Mouse (Mus musculus) Muller cell, postnatal 12 days (primary cell): ENCODE measurements around the gene Rad17.

ENCODE experiments used
- DNase-seq: peaks from one replicate; pipeline ENCODE4 v3.0.0-alpha.2; 2015; ENCODE audit errors: inconsistent ontology term

The Rad17 gene

GRCm38 (mm10) chr13:100616181-100617087, 34.4 kb downstream of the Rad17 start, which contains the start of gene Marveld2:
Marveld2 (minus strand) TSS chr13:100616971.
- DNase-seq = peak; percentile 47

DNA sequence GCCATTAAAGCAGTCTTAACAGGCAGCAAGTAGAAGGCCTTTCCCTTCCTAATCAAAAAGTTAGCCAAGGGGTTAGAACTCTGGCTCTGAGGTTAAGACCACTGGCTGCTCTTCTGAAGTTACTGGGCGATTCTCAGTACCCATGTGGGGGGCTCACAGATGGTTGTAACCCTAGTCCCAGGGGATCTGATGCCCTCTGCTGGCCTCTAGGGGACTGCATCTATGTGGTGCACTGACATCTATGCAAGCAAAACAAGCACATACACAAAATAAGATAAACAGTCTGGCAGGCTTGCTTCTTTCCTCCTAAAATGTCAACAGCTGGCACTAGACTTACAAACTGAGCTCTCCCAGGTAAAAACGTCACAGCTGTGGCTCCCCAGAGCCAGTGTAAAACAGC, 37.9 kb downstream of the Rad17 start:
- DNase-seq = no peak

DNA sequence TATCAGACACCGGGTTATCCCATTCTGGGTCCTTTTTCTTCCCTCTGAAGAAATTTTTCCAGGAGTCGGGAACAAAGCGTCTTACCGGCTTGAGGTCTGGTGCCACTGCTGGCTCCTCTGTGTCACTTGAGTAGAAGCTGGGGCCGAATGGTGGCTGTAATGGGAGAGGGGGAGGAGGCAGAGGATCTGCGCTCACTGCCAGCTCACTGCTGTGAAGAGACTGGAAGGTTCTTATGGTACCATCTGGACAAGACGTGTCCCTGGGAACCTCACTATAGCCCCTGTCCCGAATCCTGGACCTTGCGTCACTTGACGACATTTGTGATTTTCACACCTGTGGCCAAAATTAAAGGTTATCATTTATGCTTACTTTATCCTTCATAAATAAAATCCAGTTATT, 38.6 kb downstream of the Rad17 start:
- DNase-seq = no peak

- no peak for DNase-seq
Measured at GRCm38 (mm10) chr13:100611266-100611665, 39.6 kb downstream of the Rad17 start.

GRCm38 (mm10) chr13:100607756-100608155, 43.1 kb downstream of the Rad17 start:
- DNase-seq = no peak

DNA sequence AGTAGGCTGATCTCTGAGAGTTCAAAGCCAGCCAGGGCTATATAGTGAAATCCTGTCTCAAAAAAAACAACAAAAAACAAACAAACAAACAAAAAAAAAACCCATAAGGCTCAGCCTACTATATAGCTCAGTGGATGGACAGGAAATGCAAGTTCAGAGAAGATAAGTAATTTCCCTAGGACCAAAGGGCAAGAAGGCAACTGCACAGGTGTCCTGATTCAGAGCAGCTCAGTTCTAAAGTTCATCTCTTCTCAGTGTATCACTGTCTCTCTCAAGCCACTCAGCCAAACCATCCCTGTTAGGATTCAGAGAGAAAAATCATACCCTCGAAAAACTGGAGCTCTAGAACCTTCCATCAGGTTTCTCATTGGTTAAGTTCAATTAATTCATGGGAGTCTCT, 45.0 kb downstream of the Rad17 start:
- no peak for DNase-seq

GRCm38 (mm10) chr13:100603738-100604095, 47.1 kb downstream of the Rad17 start:
- no peak for DNase-seq

GRCm38 (mm10) chr13:100603031-100603737, 47.7 kb downstream of the Rad17 start:
- no peak for DNase-seq

DNA sequence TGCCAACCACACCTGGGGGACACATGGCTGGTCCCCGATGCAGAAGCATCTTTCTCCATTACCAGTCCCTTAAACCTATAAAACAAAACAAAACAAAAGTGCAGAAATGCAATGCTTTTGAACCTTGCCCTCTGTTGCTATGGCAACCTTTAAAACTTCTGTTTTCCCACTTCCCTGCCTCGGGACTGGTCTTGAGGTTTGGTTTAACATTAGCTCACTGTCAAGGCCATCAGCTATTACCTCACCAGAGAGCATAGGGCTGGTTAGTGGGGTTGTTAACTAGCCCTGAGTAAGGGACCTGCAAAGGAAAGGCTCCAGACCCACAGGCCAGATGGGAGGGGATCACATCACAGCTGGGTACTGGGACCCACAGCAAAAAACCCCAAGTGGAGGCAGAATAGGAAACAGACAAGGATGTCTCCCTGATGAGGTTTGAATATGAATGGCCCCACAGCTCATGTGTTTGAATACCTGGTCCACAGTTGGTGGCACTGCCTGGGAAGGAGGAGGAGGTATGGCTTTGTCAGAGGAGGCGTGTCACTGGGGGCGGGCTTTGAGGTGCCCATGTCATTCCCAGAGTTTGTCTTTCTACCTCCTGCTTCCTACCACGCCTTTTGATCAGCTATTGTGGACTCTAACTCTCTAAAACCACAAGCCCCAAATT, 48.5 kb downstream of the Rad17 start:
- no peak for DNase-seq

- no peak for DNase-seq
Measured at GRCm38 (mm10) chr13:100601034-100601433, 49.8 kb downstream of the Rad17 start.

DNA sequence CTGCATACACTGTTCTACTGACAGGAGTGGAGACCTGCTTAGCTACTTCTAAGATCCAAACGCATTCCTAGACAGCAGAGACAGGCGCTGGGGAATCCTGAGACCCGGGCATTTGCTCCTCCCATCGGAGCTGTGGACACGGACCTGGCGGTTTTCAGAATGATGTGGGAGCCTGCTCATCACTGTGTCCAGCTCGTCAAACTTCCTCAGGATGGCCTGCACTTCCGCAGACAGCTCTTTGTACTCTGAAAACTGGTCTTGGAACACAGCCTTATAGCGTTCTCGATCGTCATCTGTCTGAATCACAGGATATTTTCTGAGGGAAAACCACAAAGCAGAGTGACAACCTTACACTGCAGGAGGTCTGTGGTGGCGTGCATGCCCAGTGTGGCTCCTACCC, 50.5 kb downstream of the Rad17 start:
- DNase-seq = no peak

DNA sequence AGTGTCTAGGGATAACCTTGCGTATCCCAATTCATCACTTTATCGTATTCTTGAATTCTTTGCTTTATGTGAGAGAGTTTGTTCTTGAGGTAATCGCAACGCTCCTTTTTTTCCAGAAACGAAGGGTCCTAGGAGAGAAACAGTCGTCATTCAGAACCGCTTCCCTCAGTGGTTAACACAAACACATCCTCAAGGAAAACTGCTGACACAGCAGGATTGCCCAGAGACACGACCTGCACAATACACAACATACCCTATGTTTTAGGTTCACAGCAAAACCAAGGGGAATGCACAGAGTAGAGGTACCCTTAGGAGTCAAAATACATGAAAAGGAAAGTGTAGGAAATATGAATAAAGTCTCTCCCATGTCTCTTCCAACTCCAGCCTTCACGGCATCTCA, 53.6 kb downstream of the Rad17 start:
- no peak for DNase-seq

- DNase-seq = no peak
Measured at GRCm38 (mm10) chr13:100595552-100595885, 55.3 kb downstream of the Rad17 start.

DNA sequence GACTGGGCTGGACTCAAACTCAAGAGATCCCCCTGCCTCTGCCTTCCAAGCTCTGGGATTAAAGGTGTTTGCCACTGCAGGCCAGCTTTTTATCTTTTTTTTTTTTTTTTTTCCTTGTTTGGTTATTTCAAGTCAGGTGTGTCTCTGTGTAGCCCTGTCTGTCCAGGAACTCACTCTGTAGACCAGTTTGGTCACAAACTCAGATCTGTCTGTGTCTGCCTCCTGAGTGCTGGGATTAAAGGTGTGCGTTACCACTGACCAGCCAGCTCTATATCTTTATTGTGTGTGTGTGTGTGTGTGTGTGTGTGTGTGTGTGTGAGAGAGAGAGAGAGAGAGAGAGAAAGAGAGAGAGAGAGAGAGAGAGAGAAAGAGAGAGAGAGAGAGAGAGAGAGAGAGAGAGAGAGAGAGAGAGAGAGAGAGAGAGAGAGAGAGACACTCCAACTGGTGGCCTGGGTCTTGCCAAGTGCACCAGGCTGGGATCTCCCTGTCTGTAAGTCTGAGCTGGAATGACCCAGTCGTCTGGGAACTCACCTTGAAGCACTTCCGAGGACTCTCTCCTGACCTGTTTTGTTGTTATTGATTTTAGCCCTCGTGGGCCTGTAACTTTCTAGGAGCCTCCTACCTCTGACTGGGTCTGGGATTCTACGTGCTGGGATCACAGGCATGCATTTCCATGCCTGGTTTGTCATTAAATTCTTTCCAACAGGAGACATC, 55.9 kb downstream of the Rad17 start:
- DNase-seq = no peak

DNA sequence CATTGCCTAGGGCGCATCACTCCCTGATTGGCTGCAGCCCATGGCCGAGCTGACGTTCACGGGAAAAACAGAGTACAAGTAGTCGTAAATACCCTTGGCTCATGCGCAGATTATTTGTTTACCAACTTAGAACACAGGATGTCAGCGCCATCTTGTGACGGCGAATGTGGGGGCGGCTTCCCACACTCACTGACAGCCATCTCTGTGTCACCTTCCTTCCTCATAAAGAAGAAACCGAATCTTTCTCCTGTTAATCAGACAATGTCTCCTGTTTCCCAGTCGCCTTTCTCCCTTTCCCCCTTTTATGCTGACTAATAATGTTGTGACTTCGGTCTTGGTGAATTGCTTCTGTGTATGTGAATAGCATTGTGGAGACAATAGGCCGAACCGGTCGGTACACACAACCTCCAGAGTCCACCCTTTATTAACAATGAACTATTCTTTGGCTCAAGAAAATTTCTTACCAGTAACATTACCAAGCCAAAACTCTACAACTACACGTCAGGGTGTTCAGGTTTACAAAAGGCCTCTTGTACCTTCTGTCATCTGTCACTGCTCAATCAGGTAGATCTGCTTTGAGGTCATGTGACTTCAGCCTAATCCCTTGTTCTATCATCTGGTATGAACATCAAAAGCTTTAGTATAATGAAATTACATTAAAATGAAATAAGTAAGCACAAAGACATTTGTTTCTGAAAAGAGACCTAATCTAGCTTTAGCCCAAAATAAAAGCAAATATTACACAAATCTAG, 56.6 kb downstream of the Rad17 start:
- DNase-seq = peak; percentile 62

- no peak for DNase-seq
Measured at GRCm38 (mm10) chr13:100588646-100589045, 62.2 kb downstream of the Rad17 start.

- peak; percentile 57 for DNase-seq
Measured at GRCm38 (mm10) chr13:100582144-100582543, 68.7 kb downstream of the Rad17 start.

DNA sequence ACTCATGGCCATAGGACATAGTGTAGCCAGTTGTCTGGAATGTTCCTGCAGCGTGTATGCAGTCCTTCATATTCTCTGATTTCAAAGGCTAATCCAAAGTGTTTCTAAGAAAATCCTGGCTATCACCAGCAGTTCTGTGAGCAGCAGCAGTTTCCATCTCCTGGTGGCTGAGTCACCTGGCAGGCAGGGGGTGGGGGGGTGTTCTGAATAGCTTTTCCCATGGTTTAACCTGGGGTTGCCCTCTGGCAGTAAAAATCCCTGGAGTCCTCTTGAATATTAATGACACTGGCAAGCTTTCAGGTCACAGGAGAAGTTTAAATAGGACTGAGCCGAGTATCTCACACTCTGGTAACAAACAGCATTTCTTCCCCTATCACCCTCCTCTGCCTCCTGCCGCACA, 69.2 kb downstream of the Rad17 start:
- DNase-seq = peak; percentile 54

DNA sequence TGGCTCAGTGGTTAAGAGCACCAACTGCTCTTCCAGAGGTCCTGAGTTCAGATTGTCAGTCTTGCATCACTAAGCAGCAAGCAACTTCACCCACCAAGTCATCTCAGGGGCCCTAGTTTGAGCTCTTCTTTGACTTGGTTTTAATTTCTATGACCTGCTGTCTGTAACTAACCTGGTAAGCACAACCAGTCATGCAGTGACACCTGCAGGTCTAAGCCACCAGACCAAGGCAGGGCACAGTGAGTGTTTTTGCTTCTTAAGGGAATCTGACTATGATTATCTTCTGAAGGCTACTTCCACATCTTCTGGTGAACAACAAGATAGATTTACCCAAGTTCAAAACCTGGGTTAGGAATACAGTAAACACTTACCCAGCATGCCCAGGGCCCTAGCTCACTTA, 70.9 kb downstream of the Rad17 start:
- DNase-seq = no peak

- DNase-seq = no peak
Measured at GRCm38 (mm10) chr13:100579220-100579619, 71.6 kb downstream of the Rad17 start.

- DNase-seq = no peak
Measured at GRCm38 (mm10) chr13:100575950-100576349, 74.9 kb downstream of the Rad17 start.
